Mouse (Mus musculus) lung, embryonic 16.5 days (tissue): ENCODE data around the gene Mfsd2a. TPM values are rescaled to one million over a fixed set of nuclear protein-coding genes. Genes with fewer than 3 reads are reported as not detected.

Source experiments
- ATAC-seq: fragments of 200-750 bp; cut with Nextera tagmentation; 2 replicates; pipeline ENCODE4 v1.8.0; 2017; ENCODE audit warnings: low read depth, mild to moderate bottlenecking, moderate library complexity
- H3K27ac ChIP-seq: fragments of 300-500 bp; sonication (generic); 2 replicates; pipeline ENCODE4 v1.5.1; 2014; ENCODE audit warnings: mild to moderate bottlenecking, control low read depth, low read length
- H3K27me3 ChIP-seq: fragments of 300-500 bp; sonication (generic); 2 replicates; pipeline ENCODE4 v1.6.1; 2014; ENCODE audit warnings: low read depth, low read length, mixed read lengths; ENCODE audit not compliant: control insufficient read depth, insufficient read depth
- H3K36me3 ChIP-seq: fragments of 300-500 bp; sonication (generic); 2 replicates; pipeline ENCODE4 v1.6.1; 2014; ENCODE audit warnings: low read length; ENCODE audit not compliant: control insufficient read depth, insufficient read depth
- H3K4me1 ChIP-seq: fragments of 300-500 bp; sonication (generic); replicated peaks from 2 replicates; pipeline ENCODE4 v1.6.1; 2014; ENCODE audit warnings: low read length, mixed read lengths; ENCODE audit not compliant: control insufficient read depth, insufficient read depth
- H3K4me2 ChIP-seq: fragments of 300-500 bp; sonication (generic); 2 replicates; pipeline ENCODE4 v1.6.1; 2014; ENCODE audit warnings: low read depth, low read length, control low read depth
- H3K4me3 ChIP-seq: fragments of 300-500 bp; sonication (generic); 2 replicates; pipeline ENCODE4 v1.5.1; 2014; ENCODE audit warnings: mild to moderate bottlenecking, low read length, control low read depth
- H3K9ac ChIP-seq: fragments of 300-500 bp; sonication (generic); 2 replicates; pipeline ENCODE4 v1.6.1; 2014; ENCODE audit warnings: low read length, control low read depth
- H3K9me3 ChIP-seq: fragments of 300-500 bp; sonication (generic); 2 replicates; pipeline ENCODE4 v1.6.1; 2016; ENCODE audit warnings: low read length; ENCODE audit not compliant: control insufficient read depth
- WGBS: fragments of 180-500 bp; shearing (Covaris S2); extraction: QIAGEN DNeasy Blood & Tissue Kit; methylation state at CpG from one replicate; pipeline ENCODE4 v1.1.7; 2014; 5-methylcytosine and 5-hydroxymethylcytosine counted together
- polyA plus RNA-seq: library from polyadenylated mRNA; unstranded; fragments of >200 nt; fragmentation: Nextera tagmentation; extraction: Ambion mirVana; gene quantifications from 2 replicates; pipeline ENCODE4 v1.2.1, GENCODE M21; 2015

Mfsd2a gene
- polyA plus RNA-seq, 1 experiment from 2014 or later: 0.62 TPM

- no peaks in the 10 kb centered on the region for H3K9me3 ChIP-seq
- ATAC-seq: no peak
- no peaks in the 10 kb centered on the region for H3K4me1 ChIP-seq
- no peak overlapping the region for H3K4me2 ChIP-seq
- no peaks in the 10 kb centered on the region for H3K36me3 ChIP-seq
- WGBS: 67% methylated on average over 7 of the region's 7 CpGs
- no peak overlapping the region for H3K4me3 ChIP-seq
- H3K9ac ChIP-seq: no peak overlapping the region
- H3K27ac ChIP-seq: no peak overlapping the region
- H3K27me3 ChIP-seq: peaks cover 45% of the 10 kb centered on the region
Observed at GRCm38 (mm10) chr4:122981238-122981637, 20.2 kb upstream of the Mfsd2a start.

GRCm38 (mm10) chr4:122980684-122981083, 19.7 kb upstream of the Mfsd2a start:
- Histone ChIP-seq H3K4me2 (no peak overlapping the region), H3K9me3 (no peaks in the 10 kb centered on the region), H3K4me3 (no peak overlapping the region), H3K27ac (no peak overlapping the region), H3K36me3 (no peaks in the 10 kb centered on the region), H3K9ac (no peak overlapping the region), H3K4me1 (no peaks in the 10 kb centered on the region), H3K27me3 (peaks cover 48% of the 10 kb centered on the region)
- 70% methylated on average over 2 of the region's 2 CpGs for WGBS
- no peak for ATAC-seq

GRCm38 (mm10) chr4:122979826-122980225, 18.8 kb upstream of the Mfsd2a start:
- H3K9ac ChIP-seq: no peak overlapping the region
- H3K4me1 ChIP-seq: no peaks in the 10 kb centered on the region
- H3K27ac ChIP-seq: no peak overlapping the region
- no peaks in the 10 kb centered on the region for H3K9me3 ChIP-seq
- H3K36me3 ChIP-seq: no peaks in the 10 kb centered on the region
- WGBS: 72% methylated on average over 3 of the region's 3 CpGs
- H3K4me2 ChIP-seq: no peak overlapping the region
- peaks cover 50% of the 10 kb centered on the region for H3K27me3 ChIP-seq
- no peak for ATAC-seq
- H3K4me3 ChIP-seq: no peak overlapping the region

- Histone ChIP-seq H3K36me3 (no peaks in the 10 kb centered on the region), H3K4me1 (no peaks in the 10 kb centered on the region)
Observed at GRCm38 (mm10) chr4:122978850-122979249, 17.9 kb upstream of the Mfsd2a start.

GRCm38 (mm10) chr4:122976885-122977284, 15.9 kb upstream of the Mfsd2a start:
- no peaks in the 10 kb centered on the region for H3K9me3 ChIP-seq
- no peak for ATAC-seq
- no peak overlapping the region for H3K9ac ChIP-seq
- H3K27me3 ChIP-seq: peaks cover 32% of the 10 kb centered on the region
- H3K4me1 ChIP-seq: no peaks in the 10 kb centered on the region
- no peak overlapping the region for H3K4me2 ChIP-seq
- WGBS: 58% methylated on average over 4 of the region's 4 CpGs
- no peak overlapping the region for H3K27ac ChIP-seq
- H3K36me3 ChIP-seq: no peaks in the 10 kb centered on the region
- no peak overlapping the region for H3K4me3 ChIP-seq

More at GRCm38 (mm10) chr4:122978850-122979249, 17.9 kb upstream of the Mfsd2a start:
- no peak overlapping the region for H3K4me3 ChIP-seq
- no peaks in the 10 kb centered on the region for H3K9me3 ChIP-seq
- 79% methylated on average over 2 of the region's 2 CpGs for WGBS
- H3K4me2 ChIP-seq: no peak overlapping the region
- H3K27ac ChIP-seq: no peak overlapping the region
- no peak overlapping the region for H3K9ac ChIP-seq
- peaks cover 40% of the 10 kb centered on the region for H3K27me3 ChIP-seq
- ATAC-seq: no peak

- 75% methylated on average over 5 of the region's 5 CpGs for WGBS
- no peak overlapping the region for H3K4me2 ChIP-seq
- H3K4me1 ChIP-seq: no peaks in the 10 kb centered on the region
- ATAC-seq: no peak
- no peak overlapping the region for H3K9ac ChIP-seq
- no peaks in the 10 kb centered on the region for H3K9me3 ChIP-seq
- no peaks in the 10 kb centered on the region for H3K36me3 ChIP-seq
- H3K27ac ChIP-seq: no peak overlapping the region
- peaks cover 43% of the 10 kb centered on the region for H3K27me3 ChIP-seq
- H3K4me3 ChIP-seq: no peak overlapping the region
Observed at GRCm38 (mm10) chr4:122974976-122975520, 14.1 kb upstream of the Mfsd2a start.

GRCm38 (mm10) chr4:122972056-122972455, 11.1 kb upstream of the Mfsd2a start:
- no peak overlapping the region for H3K4me3 ChIP-seq
- no peaks in the 10 kb centered on the region for H3K36me3 ChIP-seq
- no peak for ATAC-seq
- H3K27ac ChIP-seq: no peak overlapping the region
- WGBS: 52% methylated on average over 8 of the region's 8 CpGs
- H3K4me2 ChIP-seq: no peak overlapping the region
- H3K9ac ChIP-seq: no peak overlapping the region
- H3K9me3 ChIP-seq: no peaks in the 10 kb centered on the region
- H3K4me1 ChIP-seq: no peaks in the 10 kb centered on the region
- H3K27me3 ChIP-seq: peaks cover 34% of the 10 kb centered on the region

- Histone ChIP-seq H3K27ac (no peak overlapping the region), H3K9me3 (no peaks in the 10 kb centered on the region), H3K4me3 (no peak overlapping the region), H3K9ac (no peak overlapping the region), H3K27me3 (peaks cover 34% of the 10 kb centered on the region), H3K4me1 (no peaks in the 10 kb centered on the region), H3K4me2 (no peak overlapping the region), H3K36me3 (no peaks in the 10 kb centered on the region)
- no peak for ATAC-seq
- 64% methylated on average over 4 of the region's 4 CpGs for WGBS
Observed at GRCm38 (mm10) chr4:122971646-122972045, 10.7 kb upstream of the Mfsd2a start.

GRCm38 (mm10) chr4:122971191-122971590, 10.2 kb upstream of the Mfsd2a start:
- 67% methylated on average over 4 of the region's 4 CpGs for WGBS
- no peak for ATAC-seq

GRCm38 (mm10) chr4:122968106-122968505, 7.1 kb upstream of the Mfsd2a start:
- H3K27ac ChIP-seq: no peak overlapping the region
- H3K36me3 ChIP-seq: no peaks in the 10 kb centered on the region
- ATAC-seq: no peak
- H3K4me2 ChIP-seq: no peak overlapping the region
- WGBS: 50% methylated on average over 4 of the region's 4 CpGs
- H3K4me1 ChIP-seq: peaks cover 2% of the 10 kb centered on the region; the same call in 1 of the 2 replicates
- no peak overlapping the region for H3K9ac ChIP-seq
- H3K4me3 ChIP-seq: no peak overlapping the region
- H3K9me3 ChIP-seq: no peaks in the 10 kb centered on the region
- H3K27me3 ChIP-seq: peaks cover 38% of the 10 kb centered on the region

More at GRCm38 (mm10) chr4:122971191-122971590, 10.2 kb upstream of the Mfsd2a start:
- Histone ChIP-seq H3K4me3 (no peak overlapping the region), H3K4me1 (no peaks in the 10 kb centered on the region), H3K9ac (no peak overlapping the region), H3K36me3 (no peaks in the 10 kb centered on the region), H3K27me3 (peaks cover 34% of the 10 kb centered on the region), H3K9me3 (no peaks in the 10 kb centered on the region), H3K27ac (no peak overlapping the region), H3K4me2 (no peak overlapping the region)
